Mouse (Mus musculus) mouse trophoblast stem cell (cell line): Measurements from ENCODE around the gene Letmd1.
"Not testable (repeated sequence)": the region's sequence is repeated elsewhere in the genome, so short reads cannot be mapped to it uniquely, and the experiment has no call there.

Experiments used
- in situ Hi-C, 2 experiments: fragments of 300-500 bp; cut with MseI, MboI; formaldehyde crosslinking; loops; 2 replicates in 1 of 2; 3 replicates in 1 of 2; pipeline ENCODE4 v1.15.1; 2025

The Letmd1 gene

DNA sequence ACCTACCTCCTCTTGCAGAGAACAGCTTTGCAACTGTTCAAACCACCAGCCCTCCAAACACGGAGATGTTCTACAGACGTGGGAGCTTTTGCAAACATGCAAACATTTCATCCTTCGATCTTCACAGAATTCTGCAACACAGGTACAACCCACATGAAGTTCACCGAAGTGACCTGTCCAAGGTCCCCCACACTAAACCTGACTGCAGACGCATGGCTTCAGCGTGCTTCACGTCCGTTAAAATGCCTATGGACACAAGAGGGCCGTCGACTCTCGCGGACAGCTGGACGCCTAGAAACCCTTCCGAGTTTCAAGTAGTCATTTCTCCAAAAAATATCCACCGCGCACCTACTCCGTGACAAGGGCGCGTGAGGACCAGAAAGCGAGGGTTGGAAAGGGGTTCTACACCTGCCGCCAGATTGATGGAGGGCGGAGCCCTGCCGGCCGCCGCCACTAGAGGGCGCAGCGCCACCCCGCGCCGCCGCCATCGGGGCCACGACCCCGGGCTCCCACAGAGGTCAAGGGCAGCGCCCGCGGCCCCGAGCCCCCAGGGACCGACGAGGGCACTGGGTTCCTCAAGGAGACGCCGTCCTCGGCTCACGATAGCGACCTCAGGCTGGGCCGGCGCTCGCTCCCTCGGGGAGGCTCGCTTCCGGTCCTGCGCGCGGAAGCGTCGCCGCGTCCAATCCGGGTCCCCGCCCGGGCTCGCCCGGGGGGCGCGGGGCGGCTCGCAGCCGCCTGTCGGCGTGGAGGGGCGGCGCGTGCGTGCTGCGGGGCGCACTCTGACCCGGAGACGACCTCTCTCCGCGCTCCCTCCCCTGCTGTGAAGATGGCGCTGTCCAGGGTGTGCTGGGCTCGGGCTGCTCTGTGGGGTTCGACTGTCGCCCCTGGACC, at the start of gene Letmd1:
Letmd1 (plus strand) TSS at position 729 of the 894 bp plus-strand sequence.
- in situ Hi-C loops = no loop called here

DNA sequence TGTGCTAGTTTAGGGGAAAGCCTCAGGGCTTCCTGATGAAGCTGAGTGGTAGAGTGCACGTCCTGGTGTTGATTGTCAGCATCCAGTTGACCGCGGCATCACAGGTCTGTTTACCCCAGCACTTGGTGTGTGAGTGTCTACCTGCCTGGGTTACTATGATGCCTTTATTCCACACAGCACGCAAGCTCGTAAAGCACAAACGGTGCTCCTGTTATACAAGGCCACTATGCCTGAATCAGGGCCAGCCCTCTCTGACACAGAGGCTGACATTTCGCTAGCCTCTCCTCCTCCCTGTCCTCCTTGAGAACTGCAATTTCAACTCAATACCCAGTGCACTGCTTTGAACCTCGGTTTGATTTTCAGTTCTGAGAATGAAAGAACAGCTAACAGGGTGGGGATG, 49.5 kb upstream of the Letmd1 start:
- in situ Hi-C loops = no loop called here

DNA sequence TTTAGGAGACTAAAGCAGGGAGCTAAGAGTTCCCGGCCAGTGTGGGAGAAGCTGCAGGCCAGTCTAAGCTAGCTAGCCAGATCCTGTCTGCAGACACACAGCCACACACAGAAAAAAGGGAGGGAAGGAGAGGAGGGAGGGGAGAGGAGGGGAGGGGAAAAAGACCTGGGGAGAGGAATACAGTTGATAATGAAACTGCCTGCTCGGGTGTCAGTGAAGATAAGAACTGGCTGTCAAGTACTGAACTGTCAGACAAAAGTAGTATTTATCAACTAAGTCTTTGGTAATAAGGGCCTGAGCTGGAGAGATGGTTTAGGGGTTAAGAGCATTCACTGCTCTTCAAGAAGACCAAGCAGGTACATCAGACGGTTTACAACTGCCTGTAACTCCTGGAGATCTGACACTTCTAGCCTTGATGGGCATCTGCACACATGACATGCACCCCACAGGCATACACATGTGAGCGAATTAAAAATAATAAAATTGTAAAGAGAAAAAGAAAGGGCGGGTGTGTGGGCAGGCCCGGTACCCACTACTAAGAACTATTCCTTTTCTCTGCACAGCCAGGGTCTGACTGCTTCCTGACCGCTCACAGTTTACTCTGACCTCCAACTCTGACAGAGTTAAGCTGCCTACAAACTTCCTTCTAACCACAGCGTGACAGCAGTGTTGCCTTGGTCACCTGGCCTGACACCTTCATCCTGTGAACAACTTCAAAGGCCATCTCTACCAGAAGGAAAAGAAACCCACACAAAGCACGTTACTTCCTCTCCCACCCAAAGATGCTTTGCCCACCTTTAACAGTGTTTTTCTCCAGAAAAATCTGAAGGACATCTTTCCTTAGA, 48.7 kb upstream of the Letmd1 start:
- in situ Hi-C loops = no loop called here

DNA sequence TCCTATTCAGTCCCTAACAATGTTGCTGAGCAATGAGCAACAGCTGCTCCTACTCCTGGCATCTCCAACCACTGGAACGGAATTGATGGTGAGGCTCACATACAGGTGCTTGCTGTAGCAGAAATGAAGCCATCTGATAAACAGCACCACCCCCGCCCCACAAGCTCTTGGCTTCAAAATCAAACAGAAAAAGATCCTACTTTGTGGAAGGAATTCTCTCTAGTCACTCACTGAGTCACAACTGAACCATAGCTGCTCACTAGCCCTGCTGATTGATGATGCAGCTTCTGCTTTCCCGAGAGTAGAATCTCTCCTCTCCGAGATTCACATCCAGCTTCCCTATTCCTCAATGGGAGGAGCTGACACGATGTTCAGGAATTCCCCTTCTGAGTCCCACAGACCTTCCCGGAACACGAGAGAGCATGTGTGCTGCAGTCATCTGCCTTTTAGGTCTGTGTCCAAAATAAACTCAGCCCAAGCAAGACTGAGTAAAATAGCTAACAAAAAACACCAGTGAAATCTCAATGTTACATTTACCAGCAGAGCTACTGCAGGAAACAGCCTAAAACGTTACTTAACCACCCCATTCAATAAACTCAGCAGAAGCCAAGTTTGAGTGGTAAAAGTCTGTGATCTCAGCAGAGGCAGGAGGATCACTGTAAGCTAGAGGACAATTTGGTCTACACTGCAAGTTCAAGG, 47.6 kb upstream of the Letmd1 start:
- in situ Hi-C loops = no loop called here

DNA sequence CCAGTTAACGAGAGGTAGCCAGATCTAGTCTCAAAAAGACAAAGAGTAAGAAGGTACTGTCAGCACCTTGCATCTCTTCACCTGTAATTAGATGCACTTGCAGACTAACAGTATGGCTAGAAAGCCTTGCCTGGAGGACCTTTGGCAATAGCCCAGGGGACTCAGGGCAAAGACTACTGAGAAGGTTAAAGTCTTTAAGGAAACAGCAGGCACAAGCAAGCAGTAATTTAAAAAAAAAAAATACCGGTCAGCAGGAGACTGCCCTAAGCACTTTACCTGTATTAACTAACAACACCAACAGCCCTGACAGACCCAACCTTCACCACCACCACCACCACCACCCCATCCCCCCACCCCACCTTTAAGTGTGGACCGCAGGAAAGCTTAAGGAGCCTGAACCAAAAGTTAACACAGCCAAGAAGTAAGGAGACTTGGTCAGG, 47.0 kb upstream of the Letmd1 start, which contains the start of gene Gm5475:
Gm5475 (plus strand) TSS at position 390 of the 440 bp plus-strand sequence.
- in situ Hi-C loops = not testable (repeated sequence)

DNA sequence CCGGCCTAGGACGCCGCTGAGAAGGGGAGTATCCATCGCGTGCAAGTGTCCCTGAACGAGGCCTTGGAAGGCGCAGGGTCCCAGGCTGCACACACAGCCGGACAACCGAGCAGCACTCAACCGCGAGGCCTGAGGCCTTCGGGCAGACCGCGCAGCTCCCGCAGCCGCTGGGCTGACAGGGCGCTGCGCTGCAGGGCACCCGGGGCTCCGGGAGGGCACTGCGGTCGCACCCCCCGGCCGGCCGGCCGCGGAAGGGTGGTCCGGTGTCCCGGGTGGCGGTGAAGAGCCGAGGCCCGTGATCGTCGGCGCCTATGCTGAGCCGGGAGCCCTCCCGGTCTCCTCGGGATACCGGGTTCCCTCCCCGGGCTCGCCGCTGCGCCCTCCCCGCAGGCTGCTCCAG, 46.3 kb upstream of the Letmd1 start:
- in situ Hi-C loops = no loop called here

DNA sequence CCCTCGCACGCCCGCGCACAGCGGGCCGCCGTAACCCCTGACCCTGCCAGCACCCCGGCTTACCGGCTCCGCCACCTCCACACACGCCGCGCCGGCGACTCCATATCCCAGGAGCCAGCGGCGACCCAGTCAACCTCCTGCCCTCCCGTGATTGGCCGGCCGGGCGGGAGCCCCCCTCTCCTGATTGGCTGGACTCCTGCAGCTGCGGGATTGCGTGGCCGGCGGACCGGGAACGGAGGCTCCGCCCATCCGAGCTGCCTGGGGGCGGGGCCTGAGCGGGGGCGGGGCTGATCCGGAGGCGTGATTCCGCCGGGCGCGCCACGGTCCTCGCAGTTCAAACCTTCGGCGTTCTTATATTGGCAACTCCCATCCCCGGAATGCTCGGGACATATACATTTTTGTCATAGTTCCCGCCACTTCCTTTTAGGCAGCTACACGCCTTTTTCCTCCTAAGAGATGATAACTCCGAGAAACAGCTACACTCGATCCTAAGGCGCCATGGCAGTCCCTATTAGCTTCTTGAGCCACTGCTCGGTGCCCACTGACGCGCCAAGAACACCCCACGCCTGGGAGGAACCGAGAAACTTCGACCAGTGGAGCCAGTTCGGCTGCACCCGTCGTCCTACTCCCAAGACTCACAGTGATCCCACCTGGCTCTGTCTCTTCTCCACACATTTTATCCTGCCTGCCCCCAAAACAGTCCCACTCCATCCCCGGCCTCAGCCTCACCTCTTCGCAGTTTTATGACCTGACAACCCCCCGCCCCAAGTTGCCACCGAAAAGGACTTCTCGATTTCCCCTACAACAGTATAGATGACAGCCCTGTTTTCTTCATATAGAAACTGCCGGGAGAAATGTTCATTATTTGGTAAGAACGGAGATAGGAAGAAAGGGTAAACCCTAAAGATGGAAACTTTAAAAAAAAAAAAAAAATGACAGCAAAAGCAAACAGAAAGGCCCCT, 45.6 kb upstream of the Letmd1 start:
- in situ Hi-C loops = no loop called here

DNA sequence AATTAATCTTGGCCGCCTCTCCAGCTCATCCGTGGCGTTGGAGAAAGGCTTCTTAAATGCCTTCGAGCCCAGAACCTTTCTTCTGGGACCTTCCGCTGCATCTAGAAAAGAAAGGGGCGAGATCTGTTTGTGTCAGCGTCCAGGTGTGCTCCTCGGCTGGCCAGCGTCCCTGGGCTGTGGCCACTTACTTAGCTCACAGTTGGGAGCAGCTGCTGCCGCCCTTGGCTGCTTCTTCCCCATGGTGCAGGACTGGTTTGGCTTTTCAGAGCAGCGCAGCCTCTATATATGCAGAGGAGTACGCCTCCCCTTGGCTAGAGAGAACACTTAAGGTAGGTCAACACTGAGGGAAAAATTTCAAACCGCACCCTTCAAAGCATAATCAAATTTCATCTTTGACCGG, 44.9 kb upstream of the Letmd1 start:
- in situ Hi-C loops = no loop called here

DNA sequence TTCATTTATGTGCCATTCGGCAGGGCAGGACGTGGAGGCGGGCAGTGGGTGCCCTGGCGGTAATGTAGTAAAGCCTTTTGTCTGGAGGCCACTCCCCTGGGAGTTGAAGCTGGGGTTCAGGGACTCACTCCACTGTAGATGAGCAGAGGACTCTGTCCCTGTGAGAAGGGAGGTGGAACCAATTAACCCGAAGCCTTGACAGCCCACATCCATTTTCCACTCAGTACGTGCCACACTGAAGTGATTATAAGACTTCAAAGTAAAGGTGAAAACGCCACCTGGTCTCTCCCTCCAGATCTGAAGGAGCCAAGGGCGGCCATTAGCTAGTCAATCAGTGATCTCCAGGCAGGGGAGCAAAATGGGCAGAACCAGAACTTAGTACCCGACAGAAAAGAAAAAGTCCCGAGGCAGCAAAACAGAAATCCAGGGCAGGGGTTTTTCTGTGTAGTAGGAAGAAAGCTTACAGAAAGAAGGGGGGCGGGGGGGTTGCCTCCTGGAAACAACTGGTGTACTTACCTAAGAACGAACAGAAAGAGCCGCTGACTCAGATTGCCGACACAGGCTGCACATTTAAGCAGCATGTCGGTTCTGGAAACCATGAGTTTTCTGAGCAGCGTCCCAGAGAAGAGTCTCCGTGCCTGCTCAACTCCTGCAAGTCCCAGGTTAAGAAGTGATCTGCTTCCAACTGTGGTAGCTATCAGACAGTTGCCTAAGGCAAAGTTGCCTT, 44.3 kb upstream of the Letmd1 start, which contains the start of gene Slc11a2:
Slc11a2 (minus strand) TSS at position 677 of the 727 bp plus-strand sequence.
- in situ Hi-C loops = no loop called here

DNA sequence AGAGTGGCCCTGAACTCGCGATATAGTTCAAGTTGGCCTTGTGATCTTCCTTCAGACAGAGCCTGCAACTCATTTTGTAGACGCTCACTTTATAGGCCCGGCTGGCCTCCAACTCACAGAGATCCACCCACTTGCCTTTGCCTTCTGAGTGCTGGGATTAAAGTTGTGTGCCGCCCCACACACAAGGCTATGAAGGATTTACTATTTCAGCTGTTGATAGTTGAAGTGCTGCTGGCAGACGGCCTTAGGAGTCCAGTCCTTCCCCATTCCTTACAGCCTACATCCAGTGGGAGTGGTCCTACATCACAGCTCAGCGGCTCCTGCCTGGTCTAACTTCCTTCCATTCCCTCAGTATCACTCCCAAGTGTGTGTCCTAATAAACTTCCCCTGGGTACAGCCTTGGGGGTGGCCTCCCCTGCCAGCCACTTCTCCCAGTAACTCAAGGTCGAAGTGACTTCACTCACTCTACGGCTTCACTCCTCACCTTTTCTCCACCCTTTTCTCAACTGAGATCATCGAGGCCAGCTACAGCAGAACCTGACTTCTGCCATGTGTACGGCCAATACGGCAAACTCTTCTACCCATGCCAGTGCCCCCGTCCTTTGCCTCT, 40.4 kb upstream of the Letmd1 start:
- in situ Hi-C loops = no loop called here

DNA sequence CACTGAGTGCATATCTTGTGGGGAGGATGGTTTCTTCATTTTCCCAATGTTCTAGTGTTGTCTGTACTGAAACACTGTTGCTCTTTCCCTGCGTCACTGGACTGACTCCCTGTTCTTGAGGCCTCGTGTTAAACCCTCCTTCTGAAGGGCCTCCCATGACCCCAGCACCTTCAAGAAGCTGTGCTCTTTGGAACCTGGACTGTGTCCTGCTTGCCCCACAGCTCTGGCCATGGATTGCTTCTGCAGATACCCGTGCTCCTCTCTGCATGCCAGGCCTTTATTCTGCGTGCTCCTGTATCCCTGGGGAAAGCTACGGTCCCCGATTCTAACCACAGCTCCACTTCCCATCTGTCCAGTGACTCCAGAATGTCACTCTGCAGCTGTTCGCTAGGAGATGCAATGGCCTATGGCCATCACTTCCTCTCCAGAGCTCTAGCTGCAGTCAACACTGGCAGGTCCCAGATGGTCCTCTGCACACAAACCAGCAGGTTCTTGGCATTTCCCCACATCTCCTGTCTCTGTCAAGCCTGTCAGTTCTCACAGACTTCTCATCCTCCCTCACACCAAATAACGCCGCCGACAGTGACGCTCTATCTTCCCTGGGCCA, 38.8 kb upstream of the Letmd1 start:
- in situ Hi-C loops = no loop called here

DNA sequence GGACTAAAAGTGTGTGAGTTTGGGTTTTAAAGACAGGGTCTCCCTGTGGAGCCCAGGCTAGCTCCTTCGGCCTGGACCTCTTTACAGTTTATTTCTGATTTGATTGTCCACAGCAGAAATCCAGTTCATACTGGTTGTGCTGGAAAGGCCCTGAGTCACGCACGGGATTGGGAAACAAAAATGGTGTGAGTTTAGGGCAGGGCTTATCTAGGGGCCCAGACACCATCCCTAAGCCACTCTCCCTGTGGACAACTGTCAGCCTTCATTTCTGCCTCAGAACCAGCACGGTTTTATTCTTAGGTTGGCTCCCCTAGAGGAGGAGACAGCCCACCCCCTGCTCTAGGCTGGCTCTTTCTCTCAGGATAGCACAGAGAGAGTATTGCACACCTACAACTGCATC, 35.6 kb upstream of the Letmd1 start:
- in situ Hi-C loops = no loop called here

DNA sequence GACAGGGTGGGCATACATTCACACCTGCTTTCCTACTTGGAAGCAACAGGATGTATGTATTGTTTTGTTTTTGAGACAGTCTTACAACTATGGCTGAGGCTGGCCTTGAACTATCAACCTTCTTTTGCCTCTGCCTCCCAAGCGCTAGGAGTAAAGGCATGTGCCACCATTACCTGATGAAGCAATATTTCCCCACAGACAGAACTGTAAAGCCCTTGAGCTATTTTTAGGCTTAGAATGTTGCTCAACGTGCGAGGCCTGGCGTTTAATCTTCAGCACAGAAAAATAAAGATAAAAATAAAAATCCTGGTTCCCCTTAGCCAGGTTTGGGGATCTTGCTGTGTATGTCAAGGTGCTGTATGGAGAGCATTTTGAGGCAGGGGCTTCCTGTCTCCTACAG, 32.7 kb upstream of the Letmd1 start:
- in situ Hi-C loops = no loop called here

DNA sequence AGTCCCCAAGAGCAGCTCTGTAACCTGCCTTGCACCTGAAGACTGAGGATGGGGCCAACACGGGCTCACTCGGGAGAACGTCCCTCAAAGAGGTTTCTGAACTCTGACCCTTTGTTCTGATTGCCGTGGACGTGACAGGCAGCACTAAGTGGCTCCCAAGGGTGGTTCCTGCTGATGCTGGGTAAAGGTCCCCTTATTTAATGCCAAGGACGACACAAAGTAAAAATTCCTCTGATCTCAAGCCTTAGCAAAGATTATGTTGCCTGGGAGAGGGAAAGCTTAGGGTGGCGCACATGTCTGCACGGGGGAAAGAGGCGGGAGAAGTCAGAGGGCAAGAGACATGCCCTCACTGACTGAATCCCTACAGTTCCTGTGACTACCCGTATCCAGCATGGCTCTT, 32.3 kb upstream of the Letmd1 start:
- in situ Hi-C loops = no loop called here

DNA sequence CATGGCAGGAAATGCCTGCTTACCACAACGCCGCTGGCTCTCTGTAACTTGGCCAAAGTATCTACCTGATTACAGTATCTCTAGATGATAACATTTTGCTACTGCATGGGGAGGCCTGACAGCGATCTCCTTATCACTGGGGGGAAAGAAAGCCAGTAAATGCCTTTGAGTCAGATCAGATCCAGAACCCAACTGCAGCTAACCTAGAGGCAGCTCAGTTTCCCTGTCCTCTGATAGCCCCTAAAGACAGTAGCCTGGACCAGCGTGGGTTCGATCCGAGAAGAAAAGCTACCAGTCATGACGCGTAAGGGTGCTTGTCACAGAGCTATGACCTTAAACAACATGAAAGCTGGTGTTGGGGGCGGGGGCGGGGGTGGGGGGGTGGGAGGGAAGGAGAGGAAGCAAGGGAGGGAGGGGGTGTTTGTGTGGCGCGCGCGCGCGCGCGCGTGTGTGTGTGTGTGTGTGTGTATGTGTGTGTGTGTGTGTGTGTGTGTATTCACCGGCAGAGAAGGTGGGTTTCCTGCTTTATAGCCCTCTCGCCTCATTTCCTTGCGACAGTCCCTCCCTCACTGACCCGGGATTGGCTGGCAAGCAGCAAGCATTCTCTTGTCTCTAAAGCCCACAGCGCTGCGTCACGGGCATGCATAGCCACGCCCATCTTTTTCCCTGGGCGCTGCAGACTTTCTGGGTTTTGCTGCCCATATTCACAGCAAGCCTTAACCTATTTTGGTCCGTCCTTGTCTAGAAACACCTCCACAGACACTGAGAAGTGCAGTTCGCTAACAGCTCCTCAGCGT, 25.5 kb upstream of the Letmd1 start:
- in situ Hi-C loops = no loop called here

DNA sequence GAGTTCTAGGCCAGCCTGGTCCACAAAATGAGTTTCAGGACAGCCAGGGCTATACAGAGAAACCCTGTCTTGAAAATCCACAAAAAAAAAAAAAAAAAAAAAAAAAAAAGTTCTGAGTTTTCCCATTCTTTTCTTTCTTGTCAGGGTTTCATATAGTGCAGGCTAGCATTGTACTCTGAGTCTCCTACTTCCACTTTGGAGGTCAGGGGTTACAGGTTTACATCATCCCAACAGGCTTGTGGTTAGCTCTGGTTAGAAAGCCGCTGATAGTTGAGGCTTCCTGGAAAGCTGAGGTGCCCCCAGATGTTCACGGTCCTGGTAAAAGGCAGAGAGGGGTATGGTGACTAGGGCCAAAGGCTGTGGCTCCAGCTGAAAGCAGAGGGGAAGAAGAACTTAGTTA, 21.9 kb upstream of the Letmd1 start:
- in situ Hi-C loops = no loop called here

DNA sequence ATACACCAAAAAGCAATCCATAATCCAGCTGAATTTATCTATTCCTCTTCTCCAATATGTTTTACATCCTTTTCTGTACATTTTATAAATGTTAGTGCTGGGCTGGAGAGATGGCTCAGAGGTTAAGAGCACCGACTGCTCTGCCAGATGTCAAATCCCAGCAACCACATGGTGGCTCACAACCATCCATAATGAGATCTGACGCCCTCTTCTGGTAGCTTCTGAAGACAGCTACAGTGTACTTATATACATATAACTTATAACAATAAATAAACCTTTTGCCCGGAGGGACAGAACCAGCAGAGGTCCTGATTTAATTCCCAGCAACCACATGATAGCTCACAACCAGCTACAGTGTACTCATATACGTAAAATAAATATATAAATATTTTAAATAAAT, 20.3 kb upstream of the Letmd1 start:
- in situ Hi-C loops = no loop called here

DNA sequence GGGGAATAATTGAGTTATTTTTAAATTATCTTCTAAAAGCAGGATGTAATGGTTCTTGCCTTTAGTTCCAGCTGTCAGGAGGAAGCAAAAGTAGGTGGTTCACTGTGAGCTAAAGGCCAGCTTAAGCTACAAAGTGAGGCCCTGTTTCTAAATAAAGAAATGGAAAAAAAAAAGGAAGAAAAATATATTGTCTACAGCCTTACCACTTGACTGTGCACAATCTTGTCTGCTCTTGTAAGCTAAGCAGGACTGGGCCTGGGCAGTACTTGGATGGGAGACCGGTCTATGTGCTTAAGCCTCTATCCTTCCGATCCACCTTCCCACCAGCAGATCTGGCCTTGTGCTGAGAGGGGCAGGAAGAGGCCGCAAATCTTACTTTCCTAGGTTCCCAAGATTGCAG, 19.3 kb upstream of the Letmd1 start:
- in situ Hi-C loops = no loop called here
